In genomic region chr8:8746691-8747090, GRCm38 (mm10) we compare ENCODE assay signal across 27 mouse cellular contexts. TPM values are rescaled to one million over a fixed set of nuclear protein-coding genes. Genes with fewer than 3 reads are reported as not detected.
DNase-seq lines count a peak whose midpoint lies in the region; ATAC-seq lines count a peak whose summit lies in the region.
"Had no signal": no experiment of that assay in that cellular context is flagged by ENCODE, and none has a peak within 500 bp of the region (broad histone marks: within the 10 kb centered on the region; RNA-seq: fewer than 3 reads in every experiment).

No protein-coding gene starts in this region.

- H3K27ac ChIP-seq in forebrain, embryonic 14.5 days (ENCODE audit: low read depth, low read length): no peak overlapping the region
- H3K27ac ChIP-seq: embryonic facial prominence, embryonic 13.5 days; embryonic facial prominence, embryonic 15.5 days; forebrain, embryonic 10.5 days; forebrain, embryonic 12.5 days; forebrain, embryonic 15.5 days had no signal

- H3K9ac ChIP-seq in forebrain, embryonic 14.5 days (ENCODE audit: low read length): no peak overlapping the region
- H3K9ac ChIP-seq: embryonic facial prominence, embryonic 13.5 days; embryonic facial prominence, embryonic 15.5 days; forebrain, embryonic 12.5 days; forebrain, embryonic 15.5 days; forebrain, postnatal 0 days had no signal

- DNase-seq in gastrocnemius, postnatal 4 days (ENCODE audit: low spot score in 2 of 2): no peak
- DNase-seq in forebrain, embryonic 14.5 days (ENCODE audit: low spot score): no peak
- DNase-seq: adrenal gland, adult 8-10 months; adrenal gland, postnatal 14 days; adrenal gland, postnatal 36 days; B cell, adult 2 months; cerebellum, adult 11-12 months; cerebellum, adult 2 months; cerebellum, adult 9-10 months; cerebellum, postnatal 10 days; cerebellum, postnatal 25 days; embryo, embryonic 11 days; forebrain, postnatal 0 days had no signal

- 67% methylated on average over 1 of the region's 1 CpGs for WGBS in forebrain, embryonic 14.5 days

- no peaks in the 10 kb centered on the region for H3K9me3 ChIP-seq in forebrain, embryonic 14.5 days (replicated peaks; ENCODE audit: control insufficient read depth, low read length)
- H3K9me3 ChIP-seq: embryonic facial prominence, embryonic 13.5 days; embryonic facial prominence, embryonic 15.5 days; forebrain, embryonic 10.5 days; forebrain, embryonic 12.5 days; forebrain, embryonic 15.5 days; G1E had no signal

- H3K4me3 ChIP-seq in forebrain, embryonic 14.5 days (ENCODE audit: low read depth, low read length): no peak overlapping the region
- H3K4me3 ChIP-seq: embryonic facial prominence, embryonic 13.5 days; embryonic facial prominence, embryonic 15.5 days; erythroblast, embryonic 14.5 days; forebrain, embryonic 10.5 days; forebrain, embryonic 12.5 days; forebrain, embryonic 15.5 days had no signal

- peak; percentile 84 for ATAC-seq in common myeloid progenitor, adult 5-6 weeks (replicated peaks; ENCODE audit: low read depth, poor library complexity, severe bottlenecking)
- ATAC-seq in hematopoietic stem cell, adult 5-6 weeks (replicated peaks in 1 of 2; ENCODE audit: insufficient read depth in 1 of 2, low FRiP score in 2 of 2, low TSS enrichment in 1 of 2, low read depth in 1 of 2, poor library complexity in 2 of 2, severe bottlenecking in 2 of 2): peak; percentile 74 to 84
- ATAC-seq in megakaryocyte progenitor cell, adult 5-6 weeks (replicated peaks; ENCODE audit: poor library complexity): peak; percentile 60
- ATAC-seq in forebrain, embryonic 14.5 days: no peak
- ATAC-seq: activated CD4-positive, CD25-positive, alpha-beta regulatory T cell, adult 4 months; CD4-positive, CD25-positive, alpha-beta regulatory T cell, adult 4 months; forebrain, embryonic 15.5 days; forebrain, postnatal 0 days; Patski had no signal

- H3K27me3 ChIP-seq in forebrain, embryonic 14.5 days (replicated peaks; ENCODE audit: control insufficient read depth, insufficient read depth, low read length): no peaks in the 10 kb centered on the region
- H3K27me3 ChIP-seq: CH12.LX; embryonic facial prominence, embryonic 13.5 days; embryonic facial prominence, embryonic 15.5 days; forebrain, embryonic 12.5 days; forebrain, embryonic 15.5 days; Patski had no signal

- H3K4me1 ChIP-seq in forebrain, embryonic 14.5 days (ENCODE audit: control insufficient read depth, insufficient read depth, low read length): no peaks in the 10 kb centered on the region
- H3K4me1 ChIP-seq: embryonic facial prominence, embryonic 13.5 days; embryonic facial prominence, embryonic 15.5 days; forebrain, embryonic 10.5 days; forebrain, embryonic 12.5 days; forebrain, embryonic 15.5 days had no signal

- no peak overlapping the region for H3K4me2 ChIP-seq in forebrain, embryonic 14.5 days (ENCODE audit: low read length)
- H3K4me2 ChIP-seq: embryonic facial prominence, embryonic 13.5 days; embryonic facial prominence, embryonic 15.5 days; forebrain, embryonic 12.5 days; forebrain, embryonic 15.5 days had no signal

- H3K36me3 ChIP-seq in forebrain, embryonic 14.5 days (ENCODE audit: control insufficient read depth, insufficient read depth, low read length): no peaks in the 10 kb centered on the region
- H3K36me3 ChIP-seq: embryonic facial prominence, embryonic 13.5 days; embryonic facial prominence, embryonic 15.5 days; forebrain, embryonic 10.5 days; forebrain, embryonic 12.5 days; forebrain, embryonic 15.5 days; G1E had no signal

RNA-seq across cellular contexts. Expression of gene Arglu1, which starts 56.4 kb away (rescaled TPM):
- 128 and 137 TPM in 2 replicates for total RNA-seq in common myeloid progenitor, adult 5-6 weeks (2017)
- 215 and 239 TPM in 2 replicates for total RNA-seq in hematopoietic stem cell, adult 5-6 weeks (2017)
- total RNA-seq in megakaryocyte progenitor cell, adult 5-6 weeks (2015): 85.5 and 96.3 TPM in 2 replicates
- 97.6 and 140 TPM in 2 replicates for total RNA-seq in megakaryocyte progenitor cell, adult 5-6 weeks (2017)
- total RNA-seq in gastrocnemius, postnatal 4 days (2021): 10 to 100 TPM; 50.9 to 75.9 TPM
- polyA plus RNA-seq in forebrain, embryonic 14.5 days (2014; fragmentation: Nextera tagmentation; extraction: Ambion mirVana): 114 and 135 TPM in 2 replicates
